Mouse (Mus musculus): Measurements from ENCODE around the gene Dok4. TPM values are rescaled to one million over a fixed set of nuclear protein-coding genes. Genes with fewer than 3 reads are reported as not detected.

The Dok4 gene
- polyA plus RNA-seq, 1 experiment from 2014 or later: 49.4 TPM

DNA sequence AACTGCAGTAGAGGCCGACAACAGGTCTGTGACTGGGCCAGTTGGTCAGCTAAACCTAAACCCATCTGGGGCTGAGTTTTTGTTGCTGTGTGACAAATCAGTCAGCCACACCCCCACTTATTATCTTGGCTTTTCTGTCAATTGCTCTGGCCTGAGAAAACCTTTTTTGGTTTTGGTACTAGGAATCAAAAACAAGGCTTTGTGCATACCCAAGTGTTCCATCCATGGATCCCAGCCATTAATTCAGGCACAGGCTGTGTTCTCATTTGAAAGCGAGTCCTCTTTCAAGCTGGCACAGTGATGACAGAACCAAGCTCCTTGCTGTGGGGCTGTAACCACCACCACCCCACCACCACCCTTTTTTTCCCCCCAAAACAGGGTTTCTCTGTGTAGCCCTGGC is 54.7 kb downstream of the Dok4 start:
- H3K36me3 ChIP-seq (ENCODE audit: control insufficient read depth, insufficient read depth, low read length): peaks cover 14% of the 10 kb centered on the region
- WGBS: 79% methylated on average over 2 of the region's 2 CpGs
- no peak overlapping the region for H3K4me3 ChIP-seq (ENCODE audit: low read length)
- H3K27ac ChIP-seq (ENCODE audit: low read length): no peak overlapping the region
- no peaks in the 10 kb centered on the region for H3K9me3 ChIP-seq (ENCODE audit: control insufficient read depth, low read length)
- H3K4me2 ChIP-seq (ENCODE audit: low read depth, low read length): no peak overlapping the region
- H3K9ac ChIP-seq (ENCODE audit: low read length): no peak overlapping the region
- no peak for ATAC-seq (ENCODE audit: low read depth)
- no peaks in the 10 kb centered on the region for H3K4me1 ChIP-seq (replicated peaks; ENCODE audit: control insufficient read depth, insufficient read depth, low read length)
- no peaks in the 10 kb centered on the region for H3K27me3 ChIP-seq (ENCODE audit: control insufficient read depth, insufficient read depth, low read depth, low read length)

DNA sequence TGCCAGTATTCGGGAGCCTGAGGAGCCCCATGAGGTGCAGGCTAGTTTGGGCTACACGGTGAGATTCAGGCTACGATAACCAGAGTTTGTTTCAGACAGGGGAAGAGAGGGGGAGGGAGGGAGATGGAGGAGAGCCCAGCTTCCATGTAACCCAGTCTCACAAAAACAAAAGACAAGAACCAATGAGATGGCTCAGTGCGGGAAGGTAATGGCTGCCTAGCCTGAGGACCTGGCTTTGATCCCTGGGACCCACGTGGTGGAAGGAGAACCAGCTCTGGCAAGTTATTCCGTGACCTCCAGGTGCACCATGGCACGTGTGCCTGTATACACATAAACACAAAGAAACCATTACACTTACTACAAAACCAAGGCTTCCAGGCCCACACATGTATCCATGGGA is 55.6 kb downstream of the Dok4 start:
- Histone ChIP-seq H3K27me3 (ENCODE audit: control insufficient read depth, insufficient read depth, low read depth, low read length) (no peaks in the 10 kb centered on the region), H3K4me2 (ENCODE audit: low read depth, low read length) (no peak overlapping the region), H3K27ac (ENCODE audit: low read length) (no peak overlapping the region), H3K36me3 (ENCODE audit: control insufficient read depth, insufficient read depth, low read length) (peaks cover 11% of the 10 kb centered on the region), H3K9me3 (ENCODE audit: control insufficient read depth, low read length) (no peaks in the 10 kb centered on the region), H3K9ac (ENCODE audit: low read length) (no peak overlapping the region), H3K4me1 (replicated peaks; ENCODE audit: control insufficient read depth, insufficient read depth, low read length) (no peaks in the 10 kb centered on the region), H3K4me3 (ENCODE audit: low read length) (no peak overlapping the region)
- no peak for ATAC-seq (ENCODE audit: low read depth)
- WGBS: 82% methylated on average over 7 of the region's 7 CpGs

DNA sequence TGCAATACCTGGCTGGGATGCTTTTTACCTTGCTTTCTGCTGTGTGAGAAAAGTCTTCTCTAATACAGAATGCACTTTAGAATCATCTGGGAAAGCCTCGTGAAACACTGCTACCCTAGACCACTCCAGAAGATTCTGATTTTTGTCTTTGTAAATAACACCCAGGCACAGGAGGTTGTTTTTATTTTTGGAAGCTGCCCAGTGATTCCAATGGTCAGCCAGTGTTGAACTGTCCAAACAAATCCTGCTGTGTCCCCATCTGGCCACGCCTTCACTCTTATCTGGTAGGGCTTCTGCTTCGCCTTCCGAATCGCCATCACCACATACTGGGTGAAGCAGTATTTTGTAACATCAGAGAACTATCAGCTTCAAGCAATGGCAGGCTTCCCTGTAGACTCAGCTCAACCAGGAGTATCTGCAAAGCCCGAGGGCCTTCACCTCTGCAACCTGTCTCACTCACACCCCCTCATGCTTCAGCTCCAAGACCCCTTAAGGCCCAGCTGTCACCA is 56.4 kb downstream of the Dok4 start:
- no peak for ATAC-seq (ENCODE audit: low read depth)
- WGBS: 67% methylated on average over 6 of the region's 6 CpGs
- H3K36me3 ChIP-seq (ENCODE audit: control insufficient read depth, insufficient read depth, low read length): peaks cover 6% of the 10 kb centered on the region; the same call in 1 of the 2 replicates
- H3K4me2 ChIP-seq (ENCODE audit: low read depth, low read length): no peak overlapping the region
- H3K27ac ChIP-seq (ENCODE audit: low read length): no peak overlapping the region
- H3K9ac ChIP-seq (ENCODE audit: low read length): no peak overlapping the region
- H3K4me1 ChIP-seq (replicated peaks; ENCODE audit: control insufficient read depth, insufficient read depth, low read length): no peaks in the 10 kb centered on the region
- no peak overlapping the region for H3K4me3 ChIP-seq (ENCODE audit: low read length)
- H3K9me3 ChIP-seq (ENCODE audit: control insufficient read depth, low read length): no peaks in the 10 kb centered on the region
- H3K27me3 ChIP-seq (ENCODE audit: control insufficient read depth, insufficient read depth, low read depth, low read length): no peaks in the 10 kb centered on the region

DNA sequence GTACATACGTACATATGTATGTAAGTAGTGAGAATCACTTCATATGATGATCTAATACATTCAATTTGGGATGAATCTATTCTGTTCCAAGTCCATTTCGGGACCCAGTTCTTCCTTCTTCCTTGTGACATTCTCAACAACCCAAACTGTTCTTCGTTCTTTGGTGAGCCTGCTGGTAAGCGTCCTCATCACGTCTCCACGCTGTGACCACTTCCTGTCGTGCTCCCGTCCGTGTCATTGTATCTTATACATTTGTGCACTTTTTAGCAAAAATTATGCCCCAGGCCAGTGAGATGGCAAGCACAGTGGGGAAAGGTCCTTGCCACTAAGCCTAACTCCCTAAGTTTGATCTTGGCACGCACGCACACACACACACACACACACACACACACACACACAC is 58.2 kb downstream of the Dok4 start:
- no peak for ATAC-seq (ENCODE audit: low read depth)
- H3K9ac ChIP-seq (ENCODE audit: low read length): no peak overlapping the region
- H3K27ac ChIP-seq (ENCODE audit: low read length): no peak overlapping the region
- H3K36me3 ChIP-seq (ENCODE audit: control insufficient read depth, insufficient read depth, low read length): 0 out of 2 replicates have a peak, but pooled peaks cover 4% of the 10 kb centered on the region
- H3K27me3 ChIP-seq (ENCODE audit: control insufficient read depth, insufficient read depth, low read depth, low read length): no peaks in the 10 kb centered on the region
- no peak overlapping the region for H3K4me2 ChIP-seq (ENCODE audit: low read depth, low read length)
- no peaks in the 10 kb centered on the region for H3K4me1 ChIP-seq (replicated peaks; ENCODE audit: control insufficient read depth, insufficient read depth, low read length)
- H3K4me3 ChIP-seq (ENCODE audit: low read length): no peak overlapping the region
- 85% methylated on average over 11 of the region's 11 CpGs for WGBS
- no peaks in the 10 kb centered on the region for H3K9me3 ChIP-seq (ENCODE audit: control insufficient read depth, low read length)

DNA sequence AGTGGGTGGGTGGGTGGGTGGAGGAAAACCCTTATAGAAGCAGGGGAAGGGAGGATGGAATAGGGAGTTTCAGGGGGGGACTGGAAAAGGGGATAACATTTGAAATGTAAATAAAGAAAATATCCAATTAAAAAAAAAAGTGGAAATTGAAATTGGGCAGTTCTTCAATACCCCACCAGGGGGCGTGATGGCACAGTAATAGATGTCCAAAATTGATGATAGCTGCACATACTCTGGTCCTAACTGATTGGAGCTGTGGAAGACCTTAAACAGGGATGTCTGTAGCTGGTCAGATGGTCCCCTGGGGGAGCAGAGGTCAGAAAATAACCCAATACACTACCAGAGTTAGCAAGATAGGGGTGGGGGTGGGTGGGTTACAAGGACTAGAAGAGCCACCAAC is 61.6 kb downstream of the Dok4 start:
- no peak for ATAC-seq (ENCODE audit: low read depth)
- no peaks in the 10 kb centered on the region for H3K9me3 ChIP-seq (ENCODE audit: control insufficient read depth, low read length)
- H3K36me3 ChIP-seq (ENCODE audit: control insufficient read depth, insufficient read depth, low read length): no peaks in the 10 kb centered on the region
- H3K9ac ChIP-seq (ENCODE audit: low read length): no peak overlapping the region
- no peak overlapping the region for H3K4me2 ChIP-seq (ENCODE audit: low read depth, low read length)
- 0% methylated on average over 1 of the region's 1 CpGs for WGBS
- H3K27me3 ChIP-seq (ENCODE audit: control insufficient read depth, insufficient read depth, low read depth, low read length): no peaks in the 10 kb centered on the region
- H3K4me1 ChIP-seq (replicated peaks; ENCODE audit: control insufficient read depth, insufficient read depth, low read length): no peaks in the 10 kb centered on the region
- no peak overlapping the region for H3K27ac ChIP-seq (ENCODE audit: low read length)
- H3K4me3 ChIP-seq (ENCODE audit: low read length): no peak overlapping the region

Other genes starting within 250 kb of the Dok4 start
- gene Arl2bp, start 209.7 kb downstream of the Dok4 start, polyA plus RNA-seq (2015; fragmentation: Nextera tagmentation; extraction: Ambion mirVana): 106 and 118 TPM in 2 replicates
- 3.6 TPM in 2 replicates for gene Pllp, start 180.1 kb downstream of the Dok4 start, polyA plus RNA-seq (2015; fragmentation: Nextera tagmentation; extraction: Ambion mirVana)
- not detected in 2 replicates for gene Ccl22, start 130.7 kb downstream of the Dok4 start, polyA plus RNA-seq (2015; fragmentation: Nextera tagmentation; extraction: Ambion mirVana)
- gene Cx3cl1, start 104.3 kb downstream of the Dok4 start, polyA plus RNA-seq (2015; fragmentation: Nextera tagmentation; extraction: Ambion mirVana): 7.7 and 9.3 TPM in 2 replicates
- gene Ccl17, start 65.9 kb downstream of the Dok4 start, polyA plus RNA-seq (2015; fragmentation: Nextera tagmentation; extraction: Ambion mirVana): 0.62 TPM in 1 of 2 replicates, not detected in the other
- gene Coq9, start 38.0 kb downstream of the Dok4 start, polyA plus RNA-seq (2015; fragmentation: Nextera tagmentation; extraction: Ambion mirVana): 69.1 and 69.7 TPM in 2 replicates
- gene Ciapin1, start 38.0 kb downstream of the Dok4 start, polyA plus RNA-seq (2015; fragmentation: Nextera tagmentation; extraction: Ambion mirVana): 91.2 and 91.9 TPM in 2 replicates
- 150 and 157 TPM in 2 replicates for gene Polr2c, start 18.9 kb downstream of the Dok4 start, polyA plus RNA-seq (2015; fragmentation: Nextera tagmentation; extraction: Ambion mirVana)
- gene Ccdc102a, start 41.8 kb upstream of the Dok4 start, polyA plus RNA-seq (2015; fragmentation: Nextera tagmentation; extraction: Ambion mirVana): 18.2 and 18.5 TPM in 2 replicates
- 0.15 and 0.73 TPM in 2 replicates for gene Adgrg5, start 47.4 kb upstream of the Dok4 start, polyA plus RNA-seq (2015; fragmentation: Nextera tagmentation; extraction: Ambion mirVana)
- 39.8 and 42.9 TPM in 2 replicates for gene Adgrg1, start 98.4 kb upstream of the Dok4 start, polyA plus RNA-seq (2015; fragmentation: Nextera tagmentation; extraction: Ambion mirVana)
- 4.7 TPM in 2 replicates for gene Adgrg3, start 141.4 kb upstream of the Dok4 start, polyA plus RNA-seq (2015; fragmentation: Nextera tagmentation; extraction: Ambion mirVana)
- gene Drc7, start 178.8 kb upstream of the Dok4 start, polyA plus RNA-seq (2015; fragmentation: Nextera tagmentation; extraction: Ambion mirVana): 1.5 and 2.7 TPM in 2 replicates
- 22.5 and 23.6 TPM in 2 replicates for gene Katnb1, start 204.9 kb upstream of the Dok4 start, polyA plus RNA-seq (2015; fragmentation: Nextera tagmentation; extraction: Ambion mirVana)

All from lung, embryonic 16.5 days (tissue).